Mouse (Mus musculus) cortical plate, adult 2 months (tissue): ENCODE measurements around the gene Nadk2. TPM values are rescaled to one million over a fixed set of nuclear protein-coding genes. Genes with fewer than 3 reads are reported as not detected.

Experiments used
- H3K27ac ChIP-seq: fragments of 200-500 bp; 2 replicates; pipeline ENCODE4 v1.5.1; 2012; ENCODE audit warnings: low read length, control low read depth, inconsistent platforms; ENCODE audit not compliant: insufficient read depth
- H3K4me1 ChIP-seq: fragments of 200-500 bp; 2 replicates; pipeline ENCODE4 v1.6.1; 2011; ENCODE audit warnings: low read length; ENCODE audit not compliant: control insufficient read depth, insufficient read depth
- H3K4me3 ChIP-seq: fragments of 200-500 bp; 2 replicates; pipeline ENCODE4 v1.5.1; 2011; ENCODE audit warnings: mild to moderate bottlenecking, low read length, control low read depth; ENCODE audit not compliant: insufficient read depth
- CTCF ChIP-seq: fragments of 200-500 bp; IDR thresholded peaks from 2 replicates; pipeline ENCODE4 v1.5.1; 2011; ENCODE audit warnings: mild to moderate bottlenecking, control low read depth, low read length; ENCODE audit not compliant: insufficient read depth; ENCODE audit errors: extremely low read depth
- POLR2A ChIP-seq: fragments of 200-500 bp; IDR thresholded peaks from 2 replicates; pipeline ENCODE4 v1.6.1; 2011; ENCODE audit warnings: mild to moderate bottlenecking, low read length, control low read depth; ENCODE audit not compliant: insufficient read depth; ENCODE audit errors: extremely low read depth
- polyA plus RNA-seq: library from polyadenylated mRNA; depleted of rRNA; stranded (reverse); fragments of >200 nt; gene quantifications from 2 replicates; pipeline ENCODE4 v1.2.3, GENCODE M21; 2012; rRNA removed

Gene Nadk2
- polyA plus RNA-seq, 1 experiment, result 41.7 TPM

DNA sequence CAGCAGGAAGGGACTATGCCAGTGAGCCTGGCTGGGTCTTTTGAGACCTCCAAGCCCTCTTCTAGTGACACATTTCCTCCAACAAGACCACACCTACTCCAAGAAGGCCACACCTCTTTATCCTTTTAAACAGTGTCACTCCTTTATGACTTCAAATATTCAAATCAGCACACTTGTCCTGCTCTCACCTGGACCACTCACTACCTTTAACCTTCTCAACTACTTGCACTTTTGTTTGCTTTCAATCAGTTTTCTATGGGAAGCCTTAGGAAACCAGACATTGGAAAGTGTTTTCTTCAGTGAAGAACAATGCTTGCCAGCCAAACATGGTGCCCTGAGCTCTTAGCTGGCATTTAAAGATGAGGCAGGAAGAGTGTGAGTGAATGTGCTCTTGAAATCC is 84.3 kb downstream of the Nadk2 start, which contains the start of gene Skp2:
Skp2 (minus strand) TSS at position 101 of the 400 bp plus-strand sequence.
- H3K4me3 ChIP-seq, result no peak within 1 kb of the TSS
- H3K27ac ChIP-seq, result no peak within 1 kb of the TSS
- no peak for TF ChIP-seq CTCF
- TF ChIP-seq POLR2A, result no peak
- no peaks in the 10 kb centered on the region for H3K4me1 ChIP-seq

Other genes starting within 250 kb of the Nadk2 start
- gene Ranbp3l, start 103.3 kb upstream of the Nadk2 start, polyA plus RNA-seq, result 10.3 and 10.5 TPM in 2 replicates
- 24.1 and 24.5 TPM in 2 replicates for gene Lmbrd2, start 69.3 kb downstream of the Nadk2 start, polyA plus RNA-seq
- gene Skp2, start 84.2 kb downstream of the Nadk2 start, polyA plus RNA-seq, result 3.5 TPM in 2 replicates
- gene Ugt3a1, start 205.6 kb downstream of the Nadk2 start, polyA plus RNA-seq, result not detected in 2 replicates